Mouse (Mus musculus) C2C12 (cell line): ENCODE measurements around the gene Prlhr. TPM values are rescaled to one million over a fixed set of nuclear protein-coding genes. Genes with fewer than 3 reads are reported as not detected.

Source experiments
- H3K27me3 ChIP-seq: one replicate; pipeline ENCODE4 v1.6.1; 2011; ENCODE audit not compliant: control insufficient read depth, insufficient read depth, insufficient read length
- H3K36me3 ChIP-seq: one replicate; pipeline ENCODE4 v1.6.1; 2011; ENCODE audit not compliant: control insufficient read depth, insufficient read depth
- H3K4me3 ChIP-seq: one replicate; pipeline ENCODE4 v1.5.1; 2011; ENCODE audit warnings: mild to moderate bottlenecking, control low read depth; ENCODE audit not compliant: poor library complexity, insufficient read depth, severe bottlenecking
- H3K79me2 ChIP-seq: one replicate; pipeline ENCODE4 v1.6.1; 2011; ENCODE audit not compliant: control insufficient read depth, insufficient read depth
- H3K79me3 ChIP-seq: one replicate; pipeline ENCODE4 v1.6.1; 2011; ENCODE audit warnings: low read depth, control low read depth
- H3ac ChIP-seq: one replicate; pipeline ENCODE3; 2011; ENCODE audit warnings: low read depth; ENCODE audit not compliant: control insufficient read depth, insufficient read length
- CEBPB ChIP-seq: IDR thresholded peaks from one replicate; pipeline ENCODE4 v1.6.1; 2011; ENCODE audit warnings: low read depth, mild to moderate bottlenecking, control low read depth, moderate library complexity
- CTCF ChIP-seq: IDR thresholded peaks from one replicate; pipeline ENCODE4 v1.5.1; 2011; ENCODE audit not compliant: control insufficient read depth, insufficient read depth, insufficient read length
- FOSL1 ChIP-seq: IDR thresholded peaks from one replicate; pipeline ENCODE4 v1.8.0; 2011; ENCODE audit warnings: mild to moderate bottlenecking, low read length; ENCODE audit not compliant: poor library complexity, insufficient read depth, severe bottlenecking
- MAX ChIP-seq: IDR thresholded peaks from one replicate; pipeline ENCODE4 v1.6.1; 2011; ENCODE audit warnings: mild to moderate bottlenecking, control low read depth
- MYOD1 ChIP-seq: IDR thresholded peaks from one replicate; pipeline ENCODE4 v1.6.1; 2011; ENCODE audit warnings: low read depth; ENCODE audit not compliant: control insufficient read depth, insufficient read length
- MYOG ChIP-seq: IDR thresholded peaks from one replicate; pipeline ENCODE4 v1.6.1; 2011; ENCODE audit not compliant: control insufficient read depth, insufficient read length; ENCODE audit errors: extremely low read depth
- USF1 ChIP-seq: IDR thresholded peaks from one replicate; pipeline ENCODE4 v1.6.1; 2011; ENCODE audit warnings: low read depth, mild to moderate bottlenecking, control low read depth, moderate library complexity
- polyA plus RNA-seq: library from polyadenylated mRNA; unstranded; fragments of >200 nt; fragmentation: generic; extraction: Trizol; gene quantifications from one replicate; pipeline ENCODE4 v1.2.1, GENCODE M21; 2012; ENCODE audit warnings: missing spikeins

Gene Prlhr
- polyA plus RNA-seq, 1 experiment, result not detected

DNA sequence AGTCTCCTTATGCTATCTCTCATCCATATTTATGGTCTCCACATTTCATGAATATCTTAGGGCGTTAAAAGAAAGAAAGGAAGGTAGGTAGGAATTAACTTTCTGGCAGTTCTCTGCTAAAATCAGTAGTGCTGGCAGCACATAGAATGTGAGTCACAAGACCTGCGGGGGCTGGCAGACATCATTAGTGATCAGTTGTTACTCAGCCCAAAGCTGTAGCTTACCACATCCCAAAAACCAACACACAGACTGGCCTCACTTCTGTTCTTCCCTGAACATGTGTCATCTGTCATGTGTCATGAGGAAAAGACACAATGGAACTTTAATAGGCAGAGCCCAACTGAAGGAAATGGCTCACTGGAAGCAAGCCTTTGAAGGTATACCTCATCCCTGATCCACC, 9.0 kb downstream of the Prlhr start:
- no peak overlapping the region for H3K4me3 ChIP-seq
- no peaks in the 10 kb centered on the region for H3K79me2 ChIP-seq
- no peaks in the 10 kb centered on the region for H3K36me3 ChIP-seq
- peak; percentile 41 for TF ChIP-seq USF1
- TF ChIP-seq MAX, result peak; percentile 43
- TF ChIP-seq MYOD1, result peak; percentile 43
- TF ChIP-seq CTCF, result no peak
- H3ac ChIP-seq, result no peak overlapping the region
- H3K79me3 ChIP-seq, result no peaks in the 10 kb centered on the region
- no peaks in the 10 kb centered on the region for H3K27me3 ChIP-seq

DNA sequence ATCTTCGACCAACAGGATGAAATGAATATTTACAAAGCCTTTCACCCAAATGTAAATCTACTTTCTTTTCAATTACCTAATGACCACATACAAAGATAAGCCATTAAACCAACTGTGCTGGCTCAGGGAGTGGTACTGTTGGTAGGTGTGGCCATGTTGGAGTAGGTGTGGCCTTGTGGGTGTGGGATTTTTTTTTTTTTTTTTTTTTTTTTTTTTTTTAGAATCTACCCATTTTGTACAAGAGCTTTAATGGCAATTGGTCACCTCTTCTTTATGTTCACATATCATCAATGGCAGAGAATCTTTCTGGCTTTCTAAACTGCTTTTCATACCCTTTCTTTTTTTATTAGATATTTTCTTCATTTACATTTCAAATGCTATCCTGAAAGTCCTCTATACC, 12.3 kb downstream of the Prlhr start:
- H3K36me3 ChIP-seq, result no peaks in the 10 kb centered on the region
- H3ac ChIP-seq, result no peak overlapping the region
- H3K79me2 ChIP-seq, result no peaks in the 10 kb centered on the region
- H3K79me3 ChIP-seq, result no peaks in the 10 kb centered on the region
- no peaks in the 10 kb centered on the region for H3K27me3 ChIP-seq
- H3K4me3 ChIP-seq, result no peak overlapping the region
- no peak for TF ChIP-seq MAX

DNA sequence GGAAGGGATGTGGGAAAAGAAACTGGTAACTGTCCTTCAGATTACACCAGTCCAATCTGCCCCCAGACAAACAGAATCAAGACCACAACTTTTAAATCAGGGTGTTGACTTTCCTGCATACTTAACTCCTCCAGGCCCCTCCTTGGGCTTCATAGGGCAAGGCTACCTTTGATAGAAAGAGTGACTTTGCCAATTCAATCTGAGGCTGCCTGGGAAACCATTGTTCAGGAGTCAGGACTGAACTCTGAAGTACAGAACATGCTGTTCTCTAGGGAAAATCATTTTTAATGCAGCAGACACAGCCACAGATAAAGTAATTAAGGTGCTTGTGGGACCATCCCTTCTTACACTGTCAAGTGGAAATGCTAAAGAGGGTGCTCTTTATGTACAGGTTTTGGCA, 27.6 kb downstream of the Prlhr start:
- no peaks in the 10 kb centered on the region for H3K79me3 ChIP-seq
- no peak for TF ChIP-seq MYOG
- TF ChIP-seq CTCF, result no peak
- TF ChIP-seq USF1, result no peak
- TF ChIP-seq MAX, result no peak
- no peak for TF ChIP-seq FOSL1
- TF ChIP-seq MYOD1, result no peak
- TF ChIP-seq CEBPB, result no peak
- H3K27me3 ChIP-seq, result no peaks in the 10 kb centered on the region
- H3K79me2 ChIP-seq, result no peaks in the 10 kb centered on the region
- H3K36me3 ChIP-seq, result no peaks in the 10 kb centered on the region
- H3K4me3 ChIP-seq, result no peak overlapping the region
- H3ac ChIP-seq, result no peak overlapping the region

DNA sequence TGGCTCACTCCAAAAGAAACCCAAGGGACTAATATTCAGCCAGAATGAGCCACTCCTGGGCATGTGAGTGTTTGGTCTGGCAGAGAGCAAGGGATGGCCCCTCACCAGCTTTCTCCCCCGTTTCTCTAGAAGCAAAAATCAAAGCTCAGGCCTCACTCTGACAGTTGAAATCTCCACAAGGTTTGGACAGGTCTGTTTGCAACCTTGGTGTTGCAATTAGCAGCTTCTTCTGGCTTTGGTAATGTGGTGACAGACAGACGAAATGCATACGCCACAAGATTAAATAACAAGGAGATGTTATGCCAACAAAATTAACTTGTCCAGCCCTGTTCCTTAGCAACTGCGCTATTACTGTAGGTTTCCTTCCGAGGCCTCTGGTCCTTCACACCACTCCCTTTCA, 28.0 kb downstream of the Prlhr start:
- Histone ChIP-seq H3K27me3 (no peaks in the 10 kb centered on the region), H3ac (no peak overlapping the region), H3K79me3 (no peaks in the 10 kb centered on the region), H3K79me2 (no peaks in the 10 kb centered on the region), H3K4me3 (no peak overlapping the region), H3K36me3 (no peaks in the 10 kb centered on the region)
- no peak for TF ChIP-seq CTCF
- no peak for TF ChIP-seq MAX
- TF ChIP-seq MYOG, result no peak
- TF ChIP-seq FOSL1, result no peak
- no peak for TF ChIP-seq CEBPB
- TF ChIP-seq MYOD1, result no peak
- TF ChIP-seq USF1, result no peak

DNA sequence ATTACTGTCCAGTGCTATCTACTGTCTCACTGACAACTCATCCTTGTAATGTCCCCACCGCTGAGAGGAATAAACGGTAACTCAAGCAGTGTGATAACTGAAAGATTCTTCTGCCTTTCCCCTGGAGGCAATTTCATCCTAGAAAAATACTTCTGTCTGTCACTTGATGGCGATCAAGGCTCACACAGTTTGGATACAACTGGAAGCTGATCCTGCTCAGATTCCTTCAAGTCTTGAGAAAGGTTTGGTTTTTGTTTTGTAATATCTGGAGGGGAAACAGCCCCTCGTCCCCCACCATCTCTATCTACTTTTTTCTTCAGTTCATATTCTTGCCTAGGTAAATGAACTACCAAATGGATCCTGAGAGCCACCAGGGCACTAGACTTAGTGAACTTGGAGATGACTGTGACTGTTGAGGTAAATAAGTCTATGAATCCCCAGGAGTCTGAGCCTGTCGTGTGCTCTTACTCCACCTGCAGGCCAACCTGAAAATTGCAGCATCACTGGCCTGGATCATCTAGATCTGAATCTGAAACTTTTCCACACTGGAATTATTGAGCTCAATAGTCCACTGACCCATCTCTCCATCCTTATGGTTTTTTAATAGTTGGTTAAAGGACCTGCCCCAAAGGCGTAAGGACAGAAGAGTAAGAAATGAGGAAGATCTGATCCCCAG, 30.4 kb downstream of the Prlhr start:
- Histone ChIP-seq H3K79me2 (no peaks in the 10 kb centered on the region), H3K27me3 (no peaks in the 10 kb centered on the region), H3K4me3 (no peak overlapping the region), H3K79me3 (no peaks in the 10 kb centered on the region), H3K36me3 (no peaks in the 10 kb centered on the region), H3ac (no peak overlapping the region)
- no peak for TF ChIP-seq CEBPB
- TF ChIP-seq MAX, result no peak
- TF ChIP-seq USF1, result no peak
- no peak for TF ChIP-seq MYOG
- no peak for TF ChIP-seq CTCF
- no peak for TF ChIP-seq MYOD1
- TF ChIP-seq FOSL1, result no peak

DNA sequence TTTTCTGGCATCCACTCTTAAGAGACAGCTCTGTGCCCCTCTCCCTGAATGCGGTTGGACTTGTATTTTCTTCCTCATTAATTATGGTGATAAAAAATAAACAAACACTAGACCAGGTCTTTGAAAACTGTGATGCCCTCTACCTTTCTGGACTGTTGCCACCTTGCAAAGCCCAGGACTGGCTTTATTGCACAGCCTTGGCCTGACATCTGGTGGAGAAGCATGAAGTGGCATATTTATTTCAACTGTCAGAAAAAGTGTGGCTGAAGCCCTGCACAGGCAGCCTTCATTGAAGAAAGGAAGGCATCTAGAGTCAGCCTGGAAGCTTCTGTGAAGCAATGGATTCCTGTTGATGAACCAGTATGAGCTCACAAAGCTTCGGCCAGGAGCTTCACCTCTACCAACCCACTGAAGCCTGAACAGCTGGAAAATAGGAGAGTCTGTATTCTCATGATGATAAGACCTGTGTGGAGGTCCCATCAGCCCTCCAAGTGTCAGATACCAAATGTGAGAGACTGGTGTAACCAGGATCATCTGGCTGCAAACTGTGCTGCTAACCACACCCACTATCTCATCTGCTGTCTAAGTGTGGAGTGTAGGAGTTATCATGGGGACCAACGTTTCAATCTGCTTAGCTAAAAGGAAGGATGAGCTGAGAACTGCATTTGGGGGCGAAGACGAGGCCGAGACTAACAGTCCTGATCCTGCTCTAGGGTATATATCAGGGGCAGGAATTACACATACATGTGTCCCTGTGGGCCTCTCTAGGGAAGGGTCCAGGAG, 35.6 kb downstream of the Prlhr start:
- no peaks in the 10 kb centered on the region for H3K79me3 ChIP-seq
- no peak overlapping the region for H3ac ChIP-seq
- no peaks in the 10 kb centered on the region for H3K36me3 ChIP-seq
- no peak overlapping the region for H3K4me3 ChIP-seq
- peaks cover 3% of the 10 kb centered on the region for H3K27me3 ChIP-seq
- H3K79me2 ChIP-seq, result no peaks in the 10 kb centered on the region
- no peak for TF ChIP-seq USF1
- TF ChIP-seq MYOG, result no peak
- TF ChIP-seq FOSL1, result no peak
- TF ChIP-seq CTCF, result no peak
- no peak for TF ChIP-seq MYOD1
- TF ChIP-seq MAX, result no peak
- TF ChIP-seq CEBPB, result no peak
